ENCODE assay signal across 10 mouse cellular contexts in genomic region chr9:64119898-64120297, GRCm38 (mm10). TPM values are rescaled to one million over a fixed set of nuclear protein-coding genes. Genes with fewer than 3 reads are reported as not detected.
DNase-seq lines count a peak whose midpoint lies in the region; ATAC-seq lines count a peak whose summit lies in the region.
"Had no signal": no experiment of that assay in that cellular context is flagged by ENCODE, and none has a peak within 500 bp of the region (broad histone marks: within the 10 kb centered on the region; RNA-seq: fewer than 3 reads in every experiment).

No protein-coding gene starts in this region.

- H3K4me3 ChIP-seq in forebrain, embryonic 11.5 days (ENCODE audit: low read depth, low read length), result no peak overlapping the region
- no peak overlapping the region for H3K4me3 ChIP-seq in forebrain, embryonic 12.5 days (replicated peaks)
- H3K4me3 ChIP-seq: stomach, embryonic 15.5 days had no signal

- H3K9me3 ChIP-seq in forebrain, embryonic 11.5 days (ENCODE audit: control insufficient read depth, low read length), result no peaks in the 10 kb centered on the region
- no peaks in the 10 kb centered on the region for H3K9me3 ChIP-seq in forebrain, embryonic 12.5 days
- H3K9me3 ChIP-seq: stomach, embryonic 15.5 days had no signal

- no peaks in the 10 kb centered on the region for H3K27me3 ChIP-seq in forebrain, embryonic 11.5 days (ENCODE audit: control insufficient read depth, insufficient read depth, low read length)
- no peaks in the 10 kb centered on the region for H3K27me3 ChIP-seq in forebrain, embryonic 12.5 days
- H3K27me3 ChIP-seq: stomach, embryonic 15.5 days had no signal

- H3K27ac ChIP-seq in forebrain, embryonic 11.5 days (ENCODE audit: low read depth, low read length), result no peak overlapping the region
- H3K27ac ChIP-seq in forebrain, embryonic 12.5 days, result no peak overlapping the region
- H3K27ac ChIP-seq: stomach, embryonic 15.5 days had no signal

- DNase-seq in forebrain, embryonic 11.5 days (ENCODE audit: low spot score), result peak; percentile 78
- peak; percentile 51 for DNase-seq in urinary bladder, postnatal 14 days (ENCODE audit: low spot score)
- DNase-seq in urinary bladder, adult 18-20 months (ENCODE audit: low spot score in 2 of 2), result no peak
- peak; percentile 74 for DNase-seq in embryo, embryonic 10.5 days (ENCODE audit: low spot score)
- DNase-seq in kidney, postnatal 4 days, result peak; percentile 75 to 82
- peak; percentile 58 for DNase-seq in thymus, postnatal 14 days

- no peak overlapping the region for H3K4me2 ChIP-seq in forebrain, embryonic 11.5 days (ENCODE audit: low read depth, low read length, severe bottlenecking)
- H3K4me2 ChIP-seq in forebrain, embryonic 12.5 days, result no peak overlapping the region
- H3K4me2 ChIP-seq: stomach, embryonic 15.5 days had no signal

- H3K4me1 ChIP-seq in forebrain, embryonic 11.5 days (replicated peaks; ENCODE audit: control insufficient read depth, insufficient read depth, low read length), result no peaks in the 10 kb centered on the region
- H3K4me1 ChIP-seq in forebrain, embryonic 12.5 days, result no peaks in the 10 kb centered on the region
- H3K4me1 ChIP-seq: stomach, embryonic 15.5 days had no signal

- H3K9ac ChIP-seq in forebrain, embryonic 11.5 days (ENCODE audit: low read length), result no peak overlapping the region
- no peak overlapping the region for H3K9ac ChIP-seq in forebrain, embryonic 12.5 days
- H3K9ac ChIP-seq: stomach, embryonic 15.5 days had no signal

- 34% methylated on average over 8 of the region's 8 CpGs for WGBS in forebrain, embryonic 11.5 days
- whole genome bisulfite sequencing in forebrain, embryonic 12.5 days, result 35% methylated on average over 8 of the region's 8 CpGs

- no peaks in the 10 kb centered on the region for H3K36me3 ChIP-seq in forebrain, embryonic 11.5 days (ENCODE audit: control insufficient read depth, insufficient read depth, low read length)
- no peaks in the 10 kb centered on the region for H3K36me3 ChIP-seq in forebrain, embryonic 12.5 days (replicated peaks)
- H3K36me3 ChIP-seq: stomach, embryonic 15.5 days had no signal

- no peak for ATAC-seq in forebrain, embryonic 11.5 days (replicated peaks; ENCODE audit: low FRiP score)
- ATAC-seq in forebrain, embryonic 12.5 days (ENCODE audit: low FRiP score), result no peak
- ATAC-seq in megakaryocyte progenitor cell, adult 5-6 weeks (replicated peaks; ENCODE audit: poor library complexity), result peak; percentile 76

RNA-seq across cellular contexts. Expression of gene Lctl, which starts 3.0 kb away (rescaled TPM):
- polyA plus RNA-seq in forebrain, embryonic 11.5 days (2014; fragmentation: Nextera tagmentation; extraction: Ambion mirVana), result not detected in 2 replicates
- polyA plus RNA-seq in forebrain, embryonic 12.5 days (2016; fragmentation: Nextera tagmentation; extraction: Ambion mirVana), result 0.14 TPM in 1 of 2 replicates, not detected in the other
- not detected in 2 replicates for total RNA-seq in megakaryocyte progenitor cell, adult 5-6 weeks (2015)
- not detected in 2 replicates for total RNA-seq in megakaryocyte progenitor cell, adult 5-6 weeks (2017)
- total RNA-seq: left cerebral cortex, postnatal 25 days had no signal
- polyA plus RNA-seq: stomach, embryonic 15.5 days had no signal

RNA-seq across cellular contexts. Expression of gene Zwilch, which starts 53.0 kb away (rescaled TPM):
- 43.4 and 49.2 TPM in 2 replicates for polyA plus RNA-seq in forebrain, embryonic 11.5 days (2014; fragmentation: Nextera tagmentation; extraction: Ambion mirVana)
- 31.8 and 33.5 TPM in 2 replicates for polyA plus RNA-seq in forebrain, embryonic 12.5 days (2016; fragmentation: Nextera tagmentation; extraction: Ambion mirVana)
- 37.7 and 48.5 TPM in 2 replicates for total RNA-seq in megakaryocyte progenitor cell, adult 5-6 weeks (2015)
- 134 and 155 TPM in 2 replicates for total RNA-seq in megakaryocyte progenitor cell, adult 5-6 weeks (2017)

RNA-seq across cellular contexts. Expression of gene Rpl4, which starts 53.3 kb away (rescaled TPM):
- polyA plus RNA-seq in forebrain, embryonic 11.5 days (2014; fragmentation: Nextera tagmentation; extraction: Ambion mirVana), result 1,087 and 1,101 TPM in 2 replicates
- 883 and 905 TPM in 2 replicates for polyA plus RNA-seq in forebrain, embryonic 12.5 days (2016; fragmentation: Nextera tagmentation; extraction: Ambion mirVana)
- total RNA-seq in megakaryocyte progenitor cell, adult 5-6 weeks (2015), result 4,149 and 4,331 TPM in 2 replicates
- 2,914 and 3,251 TPM in 2 replicates for total RNA-seq in megakaryocyte progenitor cell, adult 5-6 weeks (2017)

RNA-seq across cellular contexts. Expression of gene Snapc5, which starts 59.2 kb away (rescaled TPM):
- polyA plus RNA-seq in forebrain, embryonic 11.5 days (2014; fragmentation: Nextera tagmentation; extraction: Ambion mirVana), result 34.2 and 35.2 TPM in 2 replicates
- polyA plus RNA-seq in forebrain, embryonic 12.5 days (2016; fragmentation: Nextera tagmentation; extraction: Ambion mirVana), result 35.1 and 35.9 TPM in 2 replicates
- 16.5 and 20.7 TPM in 2 replicates for total RNA-seq in megakaryocyte progenitor cell, adult 5-6 weeks (2015)
- total RNA-seq in megakaryocyte progenitor cell, adult 5-6 weeks (2017), result 47.4 and 48.2 TPM in 2 replicates

Comparison
In these comparisons a context has a peak if more than half of its experiments do, and no peak if none do; other contexts are left out.
1. DNase-seq: peak in forebrain, embryonic 11.5 days (single experiment), urinary bladder, postnatal 14 days (single experiment), embryo, embryonic 10.5 days (single experiment), kidney, postnatal 4 days (2 of 2) and thymus, postnatal 14 days (single experiment); none in urinary bladder, adult 18-20 months (0 of 2).